Mouse (Mus musculus) layer of hippocampus, postnatal 10 days (tissue): ENCODE results near the gene Blcap. TPM values are rescaled to one million over a fixed set of nuclear protein-coding genes. Genes with fewer than 3 reads are reported as not detected.
"Not testable (repeated sequence)": the region's sequence is repeated elsewhere in the genome, so short reads cannot be mapped to it uniquely, and the experiment has no call there.

Experiments
- DNase-seq, 2 experiments: peaks; one replicate each; pipeline ENCODE4 v3.0.0; 2021; ENCODE audit warnings: low spot score in 2 of 2
- long read RNA-seq: library from polyadenylated mRNA; stranded (forward); transcript quantifications from one replicate; pipeline ENCODE4 v2.0.0, GENCODE M21; 2023
- total RNA-seq, 2 experiments: library from RNA; stranded (reverse); gene quantifications; 2 replicates each; pipeline ENCODE4 v1.2.3; 2021

Blcap gene
- 100 to 1,000 TPM; 140 to 151 TPM for total RNA-seq
- long read RNA-seq, transcript Blcap-202 (2 exons, 2,056 nt) = major isoform, 189 of 220 reads
- long read RNA-seq, transcript Blcap-201 (2 exons, 2,108 nt) = minor isoform, 6 of 220 reads
- long read RNA-seq, partial matches to known transcripts = 19 of 220 reads
- long read RNA-seq, other reads (novel, unspliced or antisense) = 3 of 220 reads

- DNase-seq = peak; percentile 71 to 74
Measured at GRCm38 (mm10) chr2:157571224-157571832, at the start of gene Blcap. Gene Blcap, minus strand, starts transcription at chr2:157571274.

- DNase-seq = no peak
Measured at GRCm38 (mm10) chr2:157618393-157618792, 47.3 kb upstream of the Blcap start.

- DNase-seq = no peak
Measured at GRCm38 (mm10) chr2:157613997-157614396, 42.9 kb upstream of the Blcap start.

- no peak for DNase-seq
Measured at GRCm38 (mm10) chr2:157611735-157612134, 40.7 kb upstream of the Blcap start.

GRCm38 (mm10) chr2:157607542-157608236, 36.6 kb upstream of the Blcap start:
- no peak for DNase-seq

GRCm38 (mm10) chr2:157605025-157605675, 34.1 kb upstream of the Blcap start:
- DNase-seq = peak; percentile 89 to 93

- DNase-seq = no peak
Measured at GRCm38 (mm10) chr2:157601435-157601839, 30.4 kb upstream of the Blcap start.

GRCm38 (mm10) chr2:157596876-157597566, 25.9 kb upstream of the Blcap start:
- DNase-seq = no peak

GRCm38 (mm10) chr2:157585351-157585750, 14.3 kb upstream of the Blcap start:
- not testable (repeated sequence) for DNase-seq

- DNase-seq = peak in 1 of 2 experiments; percentile 23
Measured at GRCm38 (mm10) chr2:157572786-157573185, 1.7 kb upstream of the Blcap start.

GRCm38 (mm10) chr2:157569796-157570485, 1.1 kb downstream of the Blcap start:
- peak; percentile 10 to 20 for DNase-seq

- DNase-seq = peak in 1 of 2 experiments; percentile 2
Measured at GRCm38 (mm10) chr2:157568881-157569280, 2.2 kb downstream of the Blcap start.

- peak in 1 of 2 experiments; percentile 10 for DNase-seq
Measured at GRCm38 (mm10) chr2:157567235-157567961, 3.7 kb downstream of the Blcap start.

- DNase-seq = peak; percentile 86 to 88
Measured at GRCm38 (mm10) chr2:157566260-157566952, 4.7 kb downstream of the Blcap start.

GRCm38 (mm10) chr2:157565898-157566259, 5.2 kb downstream of the Blcap start:
- no peak for DNase-seq

GRCm38 (mm10) chr2:157565446-157565845, 5.6 kb downstream of the Blcap start:
- peak in 1 of 2 experiments; percentile 19 for DNase-seq

GRCm38 (mm10) chr2:157564723-157565122, 6.4 kb downstream of the Blcap start:
- no peak for DNase-seq

GRCm38 (mm10) chr2:157563031-157563430, 8.0 kb downstream of the Blcap start:
- DNase-seq = no peak

GRCm38 (mm10) chr2:157561165-157561836, 9.8 kb downstream of the Blcap start:
- DNase-seq = peak; percentile 69 to 75
